Mouse (Mus musculus): ENCODE measurements at regions not wholly inside any gene's neighbourhood (a gene's known extent, or its start where the extent isn't known, plus 50 kb on each side); places are given as distances from the start of the nearest gene placed in this dataset.

DNA sequence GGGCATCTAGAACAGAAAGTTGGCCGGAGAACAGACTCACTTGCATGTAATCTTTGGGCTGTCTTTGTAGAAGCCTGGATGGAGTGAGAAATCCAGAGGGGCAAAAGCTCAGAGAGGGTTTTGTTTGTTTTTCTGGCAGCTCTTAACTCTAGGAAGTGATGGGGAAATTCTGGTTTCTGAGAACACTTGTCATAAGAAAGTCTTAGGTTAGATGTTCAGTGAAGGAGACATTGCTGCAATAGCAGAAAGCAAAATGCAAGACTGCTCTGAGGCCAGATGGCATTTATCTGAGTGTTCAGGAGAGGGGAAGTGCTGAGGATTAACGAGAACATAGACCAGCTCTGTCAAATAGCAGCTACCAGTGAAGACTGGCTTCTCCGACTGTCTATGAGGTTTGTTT lies 141.5 kb downstream of the Nrip1 start:
- TF ChIP-seq TAL1 (IDR thresholded peaks at IDR 0.05; ENCODE audit: low read length) (no peak), GATA1 (IDR thresholded peaks at IDR 0.05; ENCODE audit: low read length) (no peak)

Measured in erythroblast, embryonic 14.5 days (primary cell).